Mouse (Mus musculus): ENCODE data around the gene Islr2.

The Islr2 gene

DNA sequence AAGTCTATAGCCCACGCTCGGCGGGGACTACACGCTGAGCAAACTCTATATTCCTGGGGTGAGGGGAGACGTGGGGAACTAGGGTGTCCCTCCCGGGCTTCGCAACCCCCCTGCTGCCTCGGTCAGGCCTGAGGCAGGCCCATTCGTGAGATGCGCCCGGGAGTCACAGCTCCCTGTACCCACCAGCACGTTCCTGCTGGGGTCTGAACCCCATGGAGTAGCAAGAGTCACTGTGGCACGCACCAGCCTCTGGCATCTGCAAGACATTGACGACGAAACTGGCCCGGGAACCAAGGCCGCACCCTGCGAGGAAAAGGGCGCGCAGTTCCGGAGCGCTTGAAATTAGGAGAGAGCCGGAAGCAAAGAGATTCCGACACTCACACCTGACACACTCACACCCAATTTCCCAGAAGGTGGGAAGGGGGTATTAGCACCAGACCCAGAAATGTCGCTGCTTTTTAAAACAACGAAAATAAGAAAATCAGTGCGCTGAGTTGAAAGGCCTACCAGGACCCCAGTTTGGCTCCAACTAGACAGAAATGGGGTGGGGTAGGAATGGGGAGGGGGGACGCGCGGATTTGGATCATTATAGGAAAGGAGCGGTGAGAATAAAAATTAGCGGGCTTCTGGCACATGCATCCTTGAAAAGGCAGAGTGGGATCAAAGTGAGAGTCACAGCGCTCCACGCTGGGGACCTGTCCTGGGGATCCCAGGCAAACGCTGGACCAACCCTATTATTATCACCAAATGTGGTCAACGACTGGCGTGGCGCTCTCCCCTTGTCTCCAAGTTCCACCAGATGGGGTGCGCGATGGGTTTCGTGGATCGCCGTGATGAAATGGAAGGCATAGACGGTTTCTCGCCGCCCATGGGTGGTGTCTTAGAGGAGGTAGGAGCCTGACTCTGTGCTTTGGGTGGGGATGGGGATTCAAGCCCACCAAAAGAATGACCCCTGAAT is 7.2 kb downstream of the Islr2 start:
- DNase-seq (ENCODE audit: low read depth, low spot score), result no peak

DNA sequence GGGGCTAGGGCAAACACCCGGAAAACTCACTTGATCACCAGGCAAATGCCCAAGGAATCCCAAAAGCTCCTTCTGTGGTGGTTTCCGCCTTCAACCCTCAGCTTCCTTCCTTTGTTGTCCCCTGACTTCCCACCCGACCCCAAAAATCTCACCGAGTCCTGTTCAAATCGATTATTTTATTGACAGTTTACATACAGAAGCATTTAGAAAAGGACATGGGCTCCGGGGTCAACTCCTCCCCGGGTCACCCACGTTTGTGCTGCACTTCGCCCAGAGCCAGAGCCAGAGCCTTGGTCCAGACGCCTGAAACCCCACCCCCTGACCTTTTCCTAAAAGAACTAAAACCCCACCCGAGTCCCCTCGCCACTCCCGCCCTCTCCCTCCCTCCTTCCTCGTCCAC is 8.0 kb downstream of the Islr2 start:
- no peak for DNase-seq (ENCODE audit: low read depth, low spot score)

DNA sequence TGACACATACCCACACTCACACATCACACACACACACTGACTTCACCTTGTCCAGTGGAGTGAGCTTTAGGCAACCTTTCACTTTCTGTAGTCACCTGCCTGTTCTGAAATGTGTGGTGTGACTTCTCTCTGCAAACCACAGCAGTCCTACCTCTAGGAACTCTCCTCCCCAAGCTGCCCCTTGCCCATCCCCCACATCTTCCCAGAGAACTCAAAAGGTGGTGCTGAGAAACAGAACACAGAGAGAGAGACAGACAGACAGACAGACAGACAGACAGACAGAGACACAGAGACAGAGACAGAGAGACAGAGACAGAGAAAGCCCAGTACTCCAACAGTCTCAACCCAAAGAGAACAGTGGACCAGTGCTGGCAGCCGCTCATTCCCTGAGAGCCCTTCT is 8.4 kb downstream of the Islr2 start:
- DNase-seq (ENCODE audit: low read depth, low spot score), result no peak

DNA sequence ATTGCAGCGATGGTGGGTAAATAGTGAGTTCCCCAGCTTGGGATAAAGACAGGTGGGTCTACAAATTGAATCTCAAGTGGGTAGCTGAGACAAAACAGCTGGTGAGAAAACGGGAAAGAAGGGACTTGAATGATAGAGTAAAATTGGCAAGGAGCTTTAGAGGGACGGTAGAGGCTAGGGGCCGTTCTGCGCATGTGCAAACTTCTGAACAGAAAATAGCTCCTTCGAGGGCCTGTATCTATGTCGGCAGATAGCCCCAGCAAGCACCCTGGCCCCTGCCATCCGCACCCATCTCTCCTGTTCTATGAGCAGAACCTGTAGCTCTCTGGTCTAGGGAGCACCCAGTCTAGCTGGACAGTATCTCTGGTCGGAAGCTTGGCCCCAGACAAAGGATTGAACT is 9.9 kb downstream of the Islr2 start:
- DNase-seq (ENCODE audit: low read depth, low spot score), result no peak

DNA sequence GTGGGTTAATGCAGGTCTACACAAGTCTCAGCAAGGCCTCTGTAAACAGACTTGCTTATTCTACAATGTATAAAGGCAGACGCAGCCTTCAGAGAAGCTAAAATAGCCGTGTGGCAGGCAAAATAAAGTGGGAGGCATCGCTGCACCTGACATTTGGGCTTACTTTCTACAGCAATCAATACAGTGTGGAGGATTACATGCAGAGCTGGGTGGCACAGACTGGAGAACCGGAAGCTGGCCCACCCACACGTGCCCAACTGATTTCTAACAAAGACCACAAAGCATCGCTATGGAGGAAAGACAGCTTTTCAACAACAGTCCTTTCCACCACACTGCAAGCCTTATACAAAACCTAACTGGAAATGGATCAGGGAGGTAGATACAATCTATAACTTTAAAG is 19.7 kb downstream of the Islr2 start:
- DNase-seq (ENCODE audit: low read depth, low spot score), result no peak

DNA sequence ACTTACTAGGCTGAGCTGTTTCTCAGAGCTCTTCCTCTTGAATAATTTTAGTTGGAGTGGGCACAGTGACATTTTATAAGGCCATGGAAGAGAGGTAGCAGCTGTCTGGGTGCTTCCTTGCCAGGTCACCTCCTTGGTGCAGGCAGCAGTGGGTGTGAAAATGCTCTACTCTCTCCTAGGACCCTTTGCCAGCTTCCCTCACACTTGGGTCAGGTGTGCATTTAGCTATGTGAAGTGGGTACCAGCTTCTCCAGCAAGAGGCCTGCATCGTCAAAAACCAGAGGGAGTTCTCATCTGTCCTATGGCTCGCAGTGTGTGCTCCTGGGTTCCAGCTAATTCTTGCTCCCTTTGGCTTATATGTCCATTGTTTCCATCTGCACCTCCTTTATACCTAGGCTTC is 24.7 kb downstream of the Islr2 start:
- no peak for DNase-seq (ENCODE audit: low read depth, low spot score)

DNA sequence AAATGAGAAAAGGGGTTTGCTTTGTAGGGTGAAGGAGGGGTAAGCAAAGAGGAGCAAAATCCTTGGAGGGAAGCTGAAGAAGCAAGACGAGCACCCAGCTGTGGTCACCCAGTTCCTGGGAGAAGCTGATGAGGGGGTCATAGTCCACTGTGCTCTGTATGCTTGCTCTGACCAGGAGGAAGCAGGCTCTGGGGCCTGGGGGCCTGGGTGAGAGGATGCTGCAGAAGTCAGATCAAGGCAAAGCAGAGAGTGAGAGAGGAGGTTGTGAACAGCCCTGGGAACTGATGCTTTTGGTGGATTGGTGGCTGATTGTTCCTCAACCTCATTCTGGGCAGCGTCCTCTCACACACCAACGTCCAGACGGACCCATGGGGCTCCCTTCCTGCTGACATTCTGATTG is 27.0 kb downstream of the Islr2 start:
- no peak for DNase-seq (ENCODE audit: low read depth, low spot score)

DNA sequence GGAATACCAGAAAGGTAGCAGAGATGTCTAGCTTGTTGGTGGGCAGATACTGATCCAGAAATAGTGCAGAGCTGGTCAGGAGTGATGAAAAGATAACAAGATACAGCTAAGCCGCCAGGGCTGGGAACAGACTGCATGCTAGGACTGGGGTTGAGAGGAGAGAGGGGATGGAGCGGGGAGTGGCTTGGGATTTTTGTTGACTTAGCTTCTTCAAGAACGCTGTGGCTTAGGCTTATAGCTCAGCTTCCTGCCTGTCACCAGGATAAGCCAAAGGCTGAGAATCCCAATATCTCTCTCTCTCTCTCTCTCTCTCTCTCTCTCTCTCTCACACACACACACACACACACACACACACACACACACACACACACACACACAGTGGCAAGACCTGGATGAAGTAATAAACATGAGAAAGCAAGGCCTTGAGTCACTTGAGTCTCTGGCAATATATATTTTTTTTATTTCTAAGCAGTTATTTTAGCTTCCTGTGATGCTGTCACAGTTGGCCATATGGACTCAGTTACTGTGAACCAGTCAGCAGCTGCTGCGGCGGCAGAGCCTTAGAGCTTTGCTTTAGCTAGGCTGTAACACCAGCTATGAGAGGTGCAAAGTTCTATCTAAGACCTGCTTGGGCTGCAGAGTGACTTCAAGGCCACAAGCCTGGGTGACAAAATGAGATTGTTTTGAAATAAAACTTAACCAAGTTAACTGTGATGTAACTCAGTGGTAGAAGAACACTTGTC is 28.2 kb downstream of the Islr2 start:
- DNase-seq (ENCODE audit: low read depth, low spot score), result no peak

DNA sequence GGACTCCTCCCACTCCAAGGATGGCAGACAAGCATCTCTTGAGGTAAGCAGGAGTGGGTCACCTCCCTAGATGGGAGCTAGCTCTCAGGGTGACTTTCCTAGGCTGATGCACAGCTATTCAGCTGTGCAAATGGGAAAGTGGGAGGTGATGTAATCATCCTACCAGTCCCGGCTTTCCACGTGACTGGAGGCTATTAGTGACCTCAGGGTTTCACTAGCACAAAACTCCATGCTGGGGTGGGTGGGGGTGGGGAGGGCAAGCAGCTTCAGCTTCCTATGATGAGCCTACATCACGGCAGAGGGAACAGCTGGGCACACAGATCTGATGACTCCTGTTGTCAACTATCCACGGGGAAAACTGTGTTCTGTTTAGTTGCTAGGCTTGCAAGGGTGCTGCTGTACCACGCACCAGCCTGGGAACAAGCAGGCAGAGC is 29.3 kb downstream of the Islr2 start:
- DNase-seq (ENCODE audit: low read depth, low spot score), result no peak

DNA sequence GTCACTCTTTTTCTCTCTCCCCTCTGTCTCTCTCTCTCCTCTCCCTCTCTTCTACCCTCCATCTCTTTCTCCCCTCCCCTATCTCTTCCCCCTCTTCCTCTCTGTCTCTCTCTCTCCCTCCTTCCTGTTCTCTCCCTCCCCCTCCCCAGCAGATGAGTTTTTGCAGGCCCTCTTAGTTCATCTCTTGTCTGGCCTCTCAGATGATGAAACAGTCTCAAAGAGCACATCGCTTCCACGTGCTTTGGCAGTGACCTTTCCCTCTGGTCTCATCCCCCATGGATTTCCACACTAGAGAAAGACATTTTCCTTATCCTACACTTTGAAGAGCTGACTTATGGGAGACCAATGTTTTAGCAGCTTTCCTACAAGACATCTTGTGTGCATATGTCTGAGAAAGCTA is 31.3 kb downstream of the Islr2 start:
- DNase-seq (ENCODE audit: low read depth, low spot score), result no peak

DNA sequence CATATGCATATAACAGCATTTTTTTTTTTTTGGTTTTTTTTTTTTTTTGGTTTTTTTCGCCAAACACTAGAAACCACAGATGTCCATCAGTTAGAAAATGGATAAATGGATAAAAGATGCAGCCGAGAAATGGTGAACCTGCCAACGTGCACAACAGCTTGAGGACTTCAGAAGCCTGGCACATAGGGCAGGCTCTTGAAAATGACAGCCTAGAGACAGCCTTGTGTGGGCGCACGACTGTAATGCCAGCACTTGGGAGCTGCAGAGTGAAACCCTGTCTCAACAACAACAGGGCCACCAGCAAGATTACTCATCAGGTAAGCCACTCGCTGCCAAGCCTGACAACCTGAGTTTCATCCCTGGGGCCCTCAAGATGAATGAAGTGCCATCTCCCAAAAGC is 34.7 kb downstream of the Islr2 start:
- no peak for DNase-seq (ENCODE audit: low read depth, low spot score)

DNA sequence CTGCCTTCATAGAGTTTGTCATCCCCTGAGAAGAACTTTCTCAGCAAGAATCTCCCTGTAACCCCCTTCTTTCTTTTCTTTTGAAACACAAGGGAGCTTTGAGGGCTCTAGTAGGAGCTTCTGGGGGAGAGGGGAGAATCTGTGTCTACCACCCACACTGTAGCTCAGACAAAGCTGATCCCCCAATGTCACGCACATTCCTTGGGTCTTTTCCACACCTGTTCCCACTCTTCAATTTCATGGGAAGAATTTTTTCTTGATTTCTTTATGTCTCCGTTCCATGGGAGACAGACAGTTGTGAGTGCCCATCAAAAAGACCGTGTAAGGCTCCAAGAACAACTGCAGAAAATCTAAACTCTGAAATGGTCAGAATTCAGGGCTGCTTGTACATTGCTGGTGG is 35.2 kb downstream of the Islr2 start:
- no peak for DNase-seq (ENCODE audit: low read depth, low spot score)

DNA sequence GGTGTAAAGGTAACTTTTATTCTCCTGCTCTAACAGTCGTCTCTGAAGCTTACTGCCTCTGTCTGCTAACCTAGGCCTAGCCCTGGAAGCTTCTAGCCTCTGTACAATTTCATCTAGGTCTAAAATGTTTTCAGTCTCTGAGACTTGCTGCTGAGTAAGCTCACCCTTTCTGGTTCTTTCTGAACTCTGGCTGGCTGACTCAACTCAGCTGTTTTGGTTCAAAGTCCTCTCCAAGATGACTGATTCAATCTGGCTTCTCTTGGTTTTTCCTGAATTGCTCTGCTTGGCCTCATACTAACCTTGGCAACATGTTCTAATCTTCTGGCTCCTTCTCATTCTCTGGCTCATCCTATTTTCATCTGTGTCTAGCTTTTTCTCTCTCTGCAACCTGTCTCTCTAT is 38.3 kb downstream of the Islr2 start:
- DNase-seq (ENCODE audit: low read depth, low spot score), result no peak

DNA sequence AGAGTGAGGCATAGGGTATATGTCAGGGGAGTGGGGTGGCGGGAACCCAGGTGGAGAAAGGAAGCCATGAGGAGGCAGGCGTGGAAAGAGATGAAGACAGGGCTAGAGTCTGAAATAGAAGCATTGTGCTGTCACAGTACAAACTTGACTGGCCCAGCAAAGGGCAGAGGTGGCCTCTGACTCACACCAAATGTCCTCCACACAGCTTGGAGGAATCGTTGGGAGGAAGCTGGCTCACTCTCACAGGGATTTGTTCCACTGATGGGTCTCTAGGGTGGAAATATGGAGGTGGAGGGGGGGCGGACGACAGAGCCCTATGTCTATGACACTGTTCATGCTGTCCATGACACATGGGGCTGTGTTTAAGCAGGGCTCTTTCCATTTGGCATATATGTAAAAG is 41.0 kb downstream of the Islr2 start:
- DNase-seq (ENCODE audit: low read depth, low spot score), result no peak

DNA sequence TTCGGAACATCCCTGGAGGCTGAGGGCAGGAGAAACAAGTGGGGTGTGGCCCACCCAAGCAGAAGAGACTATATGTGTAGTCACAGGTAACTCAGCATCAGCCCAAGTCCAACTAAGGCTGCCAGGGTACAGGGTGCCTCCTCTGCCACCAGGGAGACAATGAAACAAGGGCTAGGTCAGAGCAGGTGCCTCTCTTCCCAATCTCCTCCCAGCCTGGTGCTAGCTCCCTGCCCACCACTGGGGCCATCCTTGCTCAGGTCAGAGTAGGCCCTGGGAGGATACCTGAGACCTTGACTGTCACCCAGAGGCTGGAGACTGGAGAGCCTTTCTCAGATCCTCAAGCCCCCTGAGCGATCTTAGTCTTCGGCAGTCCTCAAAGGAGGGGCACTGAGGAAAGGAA is 41.9 kb downstream of the Islr2 start:
- no peak for DNase-seq (ENCODE audit: low read depth, low spot score)

DNA sequence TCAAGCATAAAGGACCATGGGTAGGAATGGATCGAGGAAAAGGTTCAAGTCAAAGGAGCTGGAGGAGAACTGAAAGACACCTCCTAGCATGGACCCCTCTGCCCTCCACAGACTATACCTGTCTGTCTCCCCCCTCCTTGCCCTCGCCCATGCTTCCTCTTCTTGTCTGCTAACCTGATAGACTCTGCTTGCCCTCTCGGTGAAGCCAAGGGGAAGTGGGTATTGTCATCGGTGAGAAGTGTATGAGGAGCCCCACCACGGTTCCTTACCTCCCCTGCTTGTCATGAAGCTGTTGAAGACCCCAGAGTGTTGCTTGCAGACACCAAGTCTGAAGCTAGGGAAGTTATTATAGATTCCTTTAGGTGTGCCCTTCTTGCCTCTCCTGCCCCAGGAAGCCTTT is 43.8 kb downstream of the Islr2 start:
- no peak for DNase-seq (ENCODE audit: low read depth, low spot score)

DNA sequence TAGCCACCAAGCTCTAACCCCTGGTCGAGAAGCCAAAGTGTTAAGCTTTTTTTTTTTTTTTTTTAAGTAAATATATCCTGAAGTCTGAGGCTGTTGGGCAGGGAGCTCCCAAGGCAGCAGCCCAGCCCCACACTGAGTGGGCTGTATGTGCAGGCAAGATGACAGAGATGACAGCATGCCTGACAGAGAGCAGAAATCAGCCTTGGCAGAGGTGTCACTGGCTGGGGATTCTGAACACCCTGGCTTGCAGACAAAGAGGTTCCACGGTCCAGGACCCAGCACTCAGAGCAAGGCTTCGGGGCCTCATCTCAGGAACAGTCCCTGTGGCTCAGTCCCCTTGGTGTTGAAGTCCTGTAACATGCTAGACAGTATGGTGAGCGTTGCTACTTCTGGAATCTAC is 44.3 kb downstream of the Islr2 start:
- DNase-seq (ENCODE audit: low read depth, low spot score), result no peak

DNA sequence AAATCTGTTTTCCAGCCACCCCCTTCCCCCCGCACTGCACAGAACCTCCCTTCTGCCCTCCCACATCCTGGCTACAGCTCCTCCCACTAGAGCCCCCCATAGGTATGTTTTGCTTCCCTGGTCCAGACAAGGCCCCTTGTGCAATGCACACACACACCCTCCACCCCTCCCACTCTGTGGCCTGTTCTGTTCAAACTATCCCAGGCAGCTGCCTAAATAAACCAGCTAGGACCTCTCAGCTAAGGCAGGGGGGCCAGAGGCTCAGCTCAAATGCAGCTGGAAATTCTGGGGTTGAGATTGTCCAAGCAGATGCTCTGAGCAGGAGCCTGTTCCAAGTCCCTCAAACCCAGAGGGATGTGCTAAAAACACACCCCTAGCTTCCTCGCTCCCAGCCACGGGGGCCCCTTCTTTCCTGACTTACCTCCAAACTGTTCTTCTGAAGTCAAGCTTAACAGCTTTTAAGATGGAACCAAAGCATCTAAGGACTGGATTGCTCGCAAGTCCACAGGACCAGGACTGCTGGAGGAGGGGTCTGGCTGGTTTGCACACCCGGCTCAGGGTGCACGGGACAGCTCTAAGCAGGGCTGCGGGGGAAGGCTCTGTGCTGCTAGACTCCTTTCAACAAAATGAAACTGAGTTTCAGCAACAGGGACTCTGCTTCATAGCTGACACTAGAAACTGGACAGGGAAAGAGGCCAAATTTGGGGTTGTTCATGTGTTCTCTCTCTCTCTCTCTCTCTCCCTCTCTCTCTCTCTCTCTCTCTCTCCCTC is 45.4 kb downstream of the Islr2 start:
- peak; percentile 59 for DNase-seq (ENCODE audit: low read depth, low spot score)

DNA sequence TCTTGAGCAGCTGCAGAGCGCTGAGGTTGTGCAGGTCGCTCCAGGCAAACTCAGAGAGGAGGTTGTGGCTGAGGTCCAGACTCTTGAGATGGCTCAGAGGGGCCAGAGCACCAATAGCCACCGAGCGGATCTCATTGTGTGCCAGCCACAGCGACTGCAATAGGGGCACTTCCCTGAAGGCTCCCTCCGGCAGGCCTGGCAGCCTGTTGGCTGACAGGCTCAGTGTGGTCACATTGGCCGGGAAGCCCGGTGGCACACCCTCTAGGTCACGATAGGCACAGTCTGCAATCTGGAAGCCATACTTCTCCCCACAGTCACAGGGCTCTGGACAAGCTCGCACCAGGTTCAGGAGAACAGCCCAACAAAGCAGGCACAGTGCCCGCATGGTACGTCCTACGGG is 46.3 kb downstream of the Islr2 start:
- DNase-seq (ENCODE audit: low read depth, low spot score), result no peak

DNA sequence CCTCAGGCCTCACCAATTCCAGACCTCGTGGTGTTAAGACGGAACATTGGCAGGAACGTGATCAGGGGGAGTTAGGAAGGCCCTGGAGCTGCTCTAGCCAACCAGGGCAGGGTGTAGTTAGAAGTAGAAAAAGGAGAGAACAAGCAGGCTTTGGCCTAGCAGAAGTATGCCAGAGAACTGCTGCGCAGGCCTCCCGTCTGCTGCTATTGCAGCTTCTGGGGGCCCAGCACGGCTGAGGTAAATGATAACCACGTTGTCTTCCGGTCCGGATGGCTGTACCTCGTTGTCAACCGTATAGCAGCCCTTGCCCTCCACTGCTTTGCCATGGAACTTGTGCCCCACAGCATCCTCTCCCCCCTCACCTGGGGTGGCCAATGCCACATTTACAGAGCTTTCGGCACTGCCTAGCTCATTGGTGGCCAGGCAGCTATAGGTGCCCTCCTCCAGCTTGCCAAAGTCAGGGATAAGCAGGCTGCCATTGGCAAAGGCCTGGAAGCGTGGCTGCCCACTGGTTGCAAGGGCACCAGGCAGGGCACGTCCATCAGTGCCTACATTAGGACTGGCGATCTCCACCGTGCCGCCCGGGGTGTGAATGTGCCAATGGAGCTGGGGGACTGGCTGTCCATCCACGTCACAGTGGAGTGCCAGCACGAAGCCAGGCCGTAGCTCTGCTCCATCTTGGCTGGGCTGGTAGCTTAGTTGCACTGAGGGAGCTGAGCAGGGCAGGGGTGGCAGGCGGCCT is 47.1 kb downstream of the Islr2 start:
- no peak for DNase-seq (ENCODE audit: low read depth, low spot score)

DNA sequence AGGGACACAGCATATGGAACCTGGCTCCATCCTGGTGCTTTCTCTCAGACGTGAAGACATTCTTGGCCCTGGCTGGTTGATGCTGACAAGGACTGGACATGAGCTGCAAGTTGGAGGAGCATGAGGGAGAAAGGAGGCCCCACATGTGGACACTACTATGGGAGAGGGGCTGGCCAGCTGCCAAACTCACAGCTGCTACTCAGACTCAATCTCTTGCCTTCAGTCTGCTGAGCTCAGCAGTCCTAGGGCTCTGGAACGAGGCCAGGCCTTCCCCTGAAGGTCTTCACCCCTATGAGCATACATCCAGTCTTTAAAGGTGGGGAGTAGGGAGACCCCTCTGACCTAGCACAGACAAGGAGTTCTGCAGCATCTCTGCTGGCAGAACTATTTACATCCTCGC is 48.8 kb downstream of the Islr2 start:
- DNase-seq (ENCODE audit: low read depth, low spot score), result no peak

DNA sequence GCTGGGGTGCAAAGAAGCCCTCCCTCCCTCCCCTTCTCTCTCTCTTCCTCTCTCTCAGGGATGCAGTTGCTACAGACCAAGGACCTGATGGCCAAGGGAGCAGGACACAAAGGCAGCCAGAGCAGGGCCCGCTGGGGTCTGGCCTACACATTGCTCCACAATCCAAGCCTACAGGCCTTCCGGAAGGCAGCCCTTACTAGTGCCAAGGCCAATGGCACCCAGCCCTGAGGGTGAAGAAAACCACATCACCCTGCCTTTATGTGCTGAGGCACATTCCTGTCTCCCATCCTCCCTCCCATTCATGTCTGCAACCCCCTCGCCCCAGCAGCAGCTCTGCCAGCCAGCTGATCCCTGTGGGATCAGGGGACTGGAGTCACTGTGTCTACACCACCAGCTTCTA is 51.0 kb downstream of the Islr2 start:
- no peak for DNase-seq (ENCODE audit: low read depth, low spot score)

Measured in embryo, embryonic 11.5 days (tissue).